Mouse (Mus musculus) lung, embryonic 15.5 days (tissue): ENCODE data around the gene Afm. TPM values are rescaled to one million over a fixed set of nuclear protein-coding genes. Genes with fewer than 3 reads are reported as not detected.

Experiments
- ATAC-seq: fragments of 200-750 bp; cut with Nextera tagmentation; 2 replicates; pipeline ENCODE4 v1.8.0; 2017; ENCODE audit warnings: moderate number of reproducible peaks, borderline replicate concordance; ENCODE audit not compliant: low FRiP score, low TSS enrichment; ENCODE audit errors: extremely low read depth
- H3K27ac ChIP-seq: fragments of 300-500 bp; sonication (generic); 2 replicates; pipeline ENCODE4 v1.5.1; 2015; ENCODE audit warnings: moderate library complexity, mild to moderate bottlenecking, inconsistent platforms
- H3K27me3 ChIP-seq: fragments of 300-500 bp; sonication (generic); 2 replicates; pipeline ENCODE4 v1.6.1; 2015; ENCODE audit warnings: inconsistent platforms
- H3K36me3 ChIP-seq: fragments of 300-500 bp; sonication (generic); 2 replicates; pipeline ENCODE4 v1.6.1; 2015; ENCODE audit warnings: inconsistent platforms
- H3K4me1 ChIP-seq: fragments of 300-500 bp; sonication (generic); 2 replicates; pipeline ENCODE4 v1.6.1; 2015; ENCODE audit warnings: inconsistent platforms
- H3K4me2 ChIP-seq: fragments of 300-500 bp; sonication (generic); 2 replicates; pipeline ENCODE4 v1.6.1; 2015; ENCODE audit warnings: inconsistent platforms, mild to moderate bottlenecking, moderate library complexity
- H3K4me3 ChIP-seq: fragments of 300-500 bp; sonication (generic); 2 replicates; pipeline ENCODE4 v1.5.1; 2015; ENCODE audit warnings: mild to moderate bottlenecking, inconsistent platforms
- H3K9ac ChIP-seq: fragments of 300-500 bp; sonication (generic); 2 replicates; pipeline ENCODE4 v1.6.1; 2015; ENCODE audit warnings: inconsistent platforms
- H3K9me3 ChIP-seq: fragments of 300-500 bp; sonication (generic); 2 replicates; pipeline ENCODE4 v1.6.1; 2016; ENCODE audit warnings: inconsistent platforms
- WGBS: fragments of 180-500 bp; shearing (Covaris S2); methylation state at CpG from one replicate; pipeline ENCODE4 v1.1.7; 2015; 5-methylcytosine and 5-hydroxymethylcytosine counted together
- polyA plus RNA-seq: library from polyadenylated mRNA; unstranded; fragments of >200 nt; fragmentation: Nextera tagmentation; extraction: Ambion mirVana; gene quantifications from 2 replicates; pipeline ENCODE4 v1.2.1, GENCODE M21; 2015

Gene Afm
- polyA plus RNA-seq, 1 experiment from 2014 or later, result 0.07 TPM

- no peaks in the 10 kb centered on the region for H3K9me3 ChIP-seq
- H3K36me3 ChIP-seq, result no peaks in the 10 kb centered on the region
- no peaks in the 10 kb centered on the region for H3K27me3 ChIP-seq
- ATAC-seq, result no peak
- H3K4me3 ChIP-seq, result no peak overlapping the region
- no peak overlapping the region for H3K27ac ChIP-seq
- H3K9ac ChIP-seq, result no peak overlapping the region
- WGBS, result 94% methylated on average over 11 of the region's 11 CpGs
- no peaks in the 10 kb centered on the region for H3K4me1 ChIP-seq
- no peak overlapping the region for H3K4me2 ChIP-seq
Observed at GRCm38 (mm10) chr5:90561721-90562275, 43.1 kb downstream of the Afm start.

GRCm38 (mm10) chr5:90562880-90563279, 44.1 kb downstream of the Afm start:
- WGBS, result 74% methylated on average over 4 of the region's 4 CpGs
- no peak overlapping the region for H3K4me2 ChIP-seq
- 0 out of 2 replicates have a peak, but pooled peaks cover 2% of the 10 kb centered on the region for H3K4me1 ChIP-seq
- H3K4me3 ChIP-seq, result no peak overlapping the region
- no peak overlapping the region for H3K9ac ChIP-seq
- H3K9me3 ChIP-seq, result no peaks in the 10 kb centered on the region
- no peaks in the 10 kb centered on the region for H3K36me3 ChIP-seq
- H3K27ac ChIP-seq, result no peak overlapping the region
- ATAC-seq, result no peak
- H3K27me3 ChIP-seq, result no peaks in the 10 kb centered on the region

GRCm38 (mm10) chr5:90564161-90564560, 45.4 kb downstream of the Afm start:
- no peaks in the 10 kb centered on the region for H3K9me3 ChIP-seq
- H3K4me2 ChIP-seq, result no peak overlapping the region
- no peak for ATAC-seq
- no peak overlapping the region for H3K27ac ChIP-seq
- H3K4me3 ChIP-seq, result no peak overlapping the region
- H3K27me3 ChIP-seq, result no peaks in the 10 kb centered on the region
- no peaks in the 10 kb centered on the region for H3K36me3 ChIP-seq
- H3K9ac ChIP-seq, result no peak overlapping the region
- WGBS, result 82% methylated on average over 4 of the region's 4 CpGs
- H3K4me1 ChIP-seq, result peaks cover 14% of the 10 kb centered on the region; the same call in 1 of the 2 replicates

- Histone ChIP-seq H3K27me3 (no peaks in the 10 kb centered on the region), H3K9ac (no peak overlapping the region), H3K27ac (no peak overlapping the region), H3K36me3 (no peaks in the 10 kb centered on the region), H3K4me3 (no peak overlapping the region), H3K4me2 (no peak overlapping the region), H3K4me1 (peaks cover 21% of the 10 kb centered on the region), H3K9me3 (no peaks in the 10 kb centered on the region)
- whole genome bisulfite sequencing, result 67% methylated on average over 6 of the region's 6 CpGs
- ATAC-seq, result no peak
Observed at GRCm38 (mm10) chr5:90565205-90565604, 46.5 kb downstream of the Afm start.

- no peak for ATAC-seq
- Histone ChIP-seq H3K4me3 (no peak overlapping the region), H3K27ac (no peak overlapping the region), H3K4me1 (peaks cover 27% of the 10 kb centered on the region), H3K9ac (no peak overlapping the region), H3K27me3 (no peaks in the 10 kb centered on the region), H3K4me2 (no peak overlapping the region), H3K9me3 (no peaks in the 10 kb centered on the region), H3K36me3 (no peaks in the 10 kb centered on the region)
- 50% methylated on average over 5 of the region's 5 CpGs for WGBS
Observed at GRCm38 (mm10) chr5:90567788-90568187, 49.1 kb downstream of the Afm start.

- H3K9ac ChIP-seq, result no peak overlapping the region
- no peaks in the 10 kb centered on the region for H3K9me3 ChIP-seq
- H3K36me3 ChIP-seq, result no peaks in the 10 kb centered on the region
- H3K4me3 ChIP-seq, result no peak overlapping the region
- peaks cover 27% of the 10 kb centered on the region for H3K4me1 ChIP-seq
- no peak overlapping the region for H3K4me2 ChIP-seq
- ATAC-seq, result peak; percentile 56; the same call in 1 of the 2 replicates
- H3K27me3 ChIP-seq, result no peaks in the 10 kb centered on the region
- no peak overlapping the region for H3K27ac ChIP-seq
Observed at GRCm38 (mm10) chr5:90568338-90568737, 49.6 kb downstream of the Afm start.

GRCm38 (mm10) chr5:90571216-90571615, 52.5 kb downstream of the Afm start:
- no peaks in the 10 kb centered on the region for H3K9me3 ChIP-seq
- no peak overlapping the region for H3K4me3 ChIP-seq
- no peak overlapping the region for H3K9ac ChIP-seq
- no peak overlapping the region for H3K27ac ChIP-seq
- no peaks in the 10 kb centered on the region for H3K27me3 ChIP-seq
- no peak overlapping the region for H3K4me2 ChIP-seq
- peak; percentile 62 for ATAC-seq
- WGBS, result 34% methylated on average over 3 of the region's 3 CpGs
- H3K36me3 ChIP-seq, result no peaks in the 10 kb centered on the region
- H3K4me1 ChIP-seq, result peaks cover 29% of the 10 kb centered on the region

GRCm38 (mm10) chr5:90577751-90578150, 59.0 kb downstream of the Afm start:
- WGBS, result 21% methylated on average over 9 of the region's 9 CpGs
- Histone ChIP-seq H3K27me3 (no peaks in the 10 kb centered on the region), H3K9me3 (no peaks in the 10 kb centered on the region), H3K27ac (no peak overlapping the region), H3K9ac (no peak overlapping the region), H3K4me2 (no peak overlapping the region), H3K4me3 (no peak overlapping the region), H3K4me1 (peaks cover 3% of the 10 kb centered on the region; the same call in 1 of the 2 replicates), H3K36me3 (no peaks in the 10 kb centered on the region)
- no peak for ATAC-seq

- no peak overlapping the region for H3K4me3 ChIP-seq
- no peak overlapping the region for H3K27ac ChIP-seq
- H3K4me2 ChIP-seq, result no peak overlapping the region
- H3K9ac ChIP-seq, result no peak overlapping the region
- H3K27me3 ChIP-seq, result no peaks in the 10 kb centered on the region
- H3K9me3 ChIP-seq, result no peaks in the 10 kb centered on the region
- 71% methylated on average over 9 of the region's 9 CpGs for WGBS
- H3K4me1 ChIP-seq, result peaks cover 1% of the 10 kb centered on the region; the same call in 1 of the 2 replicates
- ATAC-seq, result no peak
- no peaks in the 10 kb centered on the region for H3K36me3 ChIP-seq
Observed at GRCm38 (mm10) chr5:90579556-90579955, 60.8 kb downstream of the Afm start.

GRCm38 (mm10) chr5:90582179-90582578, 63.4 kb downstream of the Afm start:
- Histone ChIP-seq H3K36me3 (no peaks in the 10 kb centered on the region), H3K4me2 (no peak overlapping the region), H3K9me3 (no peaks in the 10 kb centered on the region), H3K4me3 (no peak overlapping the region), H3K9ac (no peak overlapping the region), H3K27me3 (no peaks in the 10 kb centered on the region), H3K27ac (no peak overlapping the region), H3K4me1 (no peaks in the 10 kb centered on the region)
- WGBS, result 69% methylated on average over 6 of the region's 6 CpGs
- ATAC-seq, result no peak

- WGBS, result 59% methylated on average over 7 of the region's 7 CpGs
Observed at GRCm38 (mm10) chr5:90584799-90585198, 66.1 kb downstream of the Afm start.

GRCm38 (mm10) chr5:90586511-90586910, 67.8 kb downstream of the Afm start:
- Histone ChIP-seq H3K4me3 (no peak overlapping the region), H3K36me3 (no peaks in the 10 kb centered on the region), H3K27ac (no peak overlapping the region), H3K4me1 (peaks cover 3% of the 10 kb centered on the region; the same call in 1 of the 2 replicates), H3K27me3 (no peaks in the 10 kb centered on the region), H3K9me3 (no peaks in the 10 kb centered on the region), H3K4me2 (no peak overlapping the region), H3K9ac (no peak overlapping the region)
- WGBS, result 78% methylated on average over 5 of the region's 5 CpGs
- ATAC-seq, result no peak

More at GRCm38 (mm10) chr5:90584799-90585198, 66.1 kb downstream of the Afm start:
- no peak overlapping the region for H3K4me2 ChIP-seq
- H3K4me1 ChIP-seq, result peaks cover 3% of the 10 kb centered on the region; the same call in 1 of the 2 replicates
- no peak overlapping the region for H3K27ac ChIP-seq
- no peaks in the 10 kb centered on the region for H3K9me3 ChIP-seq
- no peaks in the 10 kb centered on the region for H3K27me3 ChIP-seq
- H3K4me3 ChIP-seq, result no peak overlapping the region
- H3K36me3 ChIP-seq, result no peaks in the 10 kb centered on the region
- no peak for ATAC-seq
- H3K9ac ChIP-seq, result no peak overlapping the region

- ATAC-seq, result no peak
- H3K9me3 ChIP-seq, result no peaks in the 10 kb centered on the region
- no peak overlapping the region for H3K27ac ChIP-seq
- WGBS, result 90% methylated on average over 5 of the region's 5 CpGs
- peaks cover 9% of the 10 kb centered on the region; the same call in 1 of the 2 replicates for H3K4me1 ChIP-seq
- no peaks in the 10 kb centered on the region for H3K27me3 ChIP-seq
- H3K4me3 ChIP-seq, result no peak overlapping the region
- H3K9ac ChIP-seq, result no peak overlapping the region
- H3K36me3 ChIP-seq, result no peaks in the 10 kb centered on the region
- no peak overlapping the region for H3K4me2 ChIP-seq
Observed at GRCm38 (mm10) chr5:90588104-90588503, 69.4 kb downstream of the Afm start.
